Mouse (Mus musculus) WW6 (cell line): ENCODE results near the gene Zfp598.
"Not testable (repeated sequence)": the region's sequence is repeated elsewhere in the genome, so short reads cannot be mapped to it uniquely, and the experiment has no call there.

ENCODE experiments used
- DNase-seq: peaks from one replicate; pipeline ENCODE4 v3.0.0-alpha.2; 2013; ENCODE audit warnings: low read depth, low spot score

Zfp598 gene

GRCm38 (mm10) chr17:24646381-24646780 lies 23.1 kb upstream of the Zfp598 start:
- no peak for DNase-seq

- DNase-seq: no peak
Measured at GRCm38 (mm10) chr17:24647493-24647892, 22.0 kb upstream of the Zfp598 start.

- no peak for DNase-seq
Measured at GRCm38 (mm10) chr17:24648731-24649377, 20.6 kb upstream of the Zfp598 start.

GRCm38 (mm10) chr17:24649581-24650069 lies 19.9 kb upstream of the Zfp598 start:
- DNase-seq: no peak

GRCm38 (mm10) chr17:24650070-24650616 lies 19.3 kb upstream of the Zfp598 start, which contains the start of gene Slc9a3r2:
Gene Slc9a3r2, minus strand, starts transcription at chr17:24650327.
- no peak for DNase-seq

GRCm38 (mm10) chr17:24650766-24651165 lies 18.7 kb upstream of the Zfp598 start:
- DNase-seq: no peak

- DNase-seq: no peak
Measured at GRCm38 (mm10) chr17:24651835-24652234, 17.7 kb upstream of the Zfp598 start.

- DNase-seq: no peak
Measured at GRCm38 (mm10) chr17:24653967-24654710, 15.3 kb upstream of the Zfp598 start.

- no peak for DNase-seq
Measured at GRCm38 (mm10) chr17:24654969-24655368, 14.5 kb upstream of the Zfp598 start.

GRCm38 (mm10) chr17:24658017-24658758 lies 11.3 kb upstream of the Zfp598 start, which contains the start of gene Npw:
Gene Npw, minus strand, starts transcription at chr17:24658457.
- no peak for DNase-seq

GRCm38 (mm10) chr17:24667011-24667410 lies 2.5 kb upstream of the Zfp598 start:
- DNase-seq: not testable (repeated sequence)

GRCm38 (mm10) chr17:24667416-24667815 lies 2.1 kb upstream of the Zfp598 start:
- DNase-seq: no peak

- DNase-seq: not testable (repeated sequence)
Measured at GRCm38 (mm10) chr17:24669214-24669544, 308 bp upstream of the Zfp598 start.

GRCm38 (mm10) chr17:24670246-24670844 lies 858 bp downstream of the Zfp598 start:
- DNase-seq: no peak

GRCm38 (mm10) chr17:24671346-24671745 lies 1.9 kb downstream of the Zfp598 start:
- no peak for DNase-seq

- no peak for DNase-seq
Measured at GRCm38 (mm10) chr17:24672141-24672540, 2.7 kb downstream of the Zfp598 start.

GRCm38 (mm10) chr17:24674277-24674676 lies 4.8 kb downstream of the Zfp598 start:
- no peak for DNase-seq

GRCm38 (mm10) chr17:24676187-24676586 lies 6.7 kb downstream of the Zfp598 start:
- DNase-seq: no peak

- no peak for DNase-seq
Measured at GRCm38 (mm10) chr17:24676877-24677276, 7.4 kb downstream of the Zfp598 start.

- DNase-seq: no peak
Measured at GRCm38 (mm10) chr17:24677500-24678080, 8.1 kb downstream of the Zfp598 start.

GRCm38 (mm10) chr17:24686514-24686913 lies 17.0 kb downstream of the Zfp598 start:
- DNase-seq: no peak
